Mouse (Mus musculus) macrophage (primary cell): ENCODE results near the gene Usp32. TPM values are rescaled to one million over a fixed set of nuclear protein-coding genes. Genes with fewer than 3 reads are reported as not detected.

Source experiments
- H3K27ac ChIP-seq: fragments of 350-480 bp; formaldehyde crosslinking; 2 replicates; pipeline ENCODE4 v1.9.0; 2021
- H3K36me3 ChIP-seq: fragments of 350-480 bp; formaldehyde crosslinking; 2 replicates; pipeline ENCODE4 v1.9.0; 2021; ENCODE audit errors: inconsistent target
- H3K4me3 ChIP-seq: fragments of 350-480 bp; formaldehyde crosslinking; 2 replicates; pipeline ENCODE4 v1.9.0; 2021; ENCODE audit errors: inconsistent target
- H3K79me2 ChIP-seq: fragments of 350-480 bp; formaldehyde crosslinking; 2 replicates; pipeline ENCODE4 v1.9.0; 2021; ENCODE audit errors: inconsistent target
- WGBS: methylation state at CpG from one replicate; pipeline ENCODE4 v1.1.7; 2026; ENCODE audit warnings: inconsistent platforms; ENCODE audit not compliant: missing documents; 5-methylcytosine and 5-hydroxymethylcytosine counted together
- polyA plus RNA-seq: library from polyadenylated mRNA; stranded (reverse); fragments of 250-400 nt; gene quantifications from 3 replicates; pipeline ENCODE4 v1.2.4, GENCODE M21; 2018; ENCODE audit warnings: inconsistent platforms

The Usp32 gene
- polyA plus RNA-seq, 1 experiment from 2014 or later, result 20.3 TPM

- Histone ChIP-seq H3K79me2 (no peaks in the 10 kb centered on the region), H3K36me3 (no peaks in the 10 kb centered on the region), H3K4me3 (no peak overlapping the region), H3K27ac (no peak overlapping the region)
- 56% methylated on average over 5 of the region's 5 CpGs for WGBS
Measured at GRCm38 (mm10) chr11:84959181-84959580, 180.8 kb downstream of the Usp32 start.

GRCm38 (mm10) chr11:84958271-84958630 is 181.7 kb downstream of the Usp32 start:
- Histone ChIP-seq H3K79me2 (no peaks in the 10 kb centered on the region), H3K27ac (no peak overlapping the region), H3K36me3 (no peaks in the 10 kb centered on the region), H3K4me3 (no peak overlapping the region)
- 10% methylated on average over 11 of the region's 11 CpGs for WGBS

GRCm38 (mm10) chr11:84957591-84958270 is 182.2 kb downstream of the Usp32 start, which contains the start of gene Car4:
TSS of gene Car4 (plus strand) at chr11:84957786.
- 7% methylated on average over 49 of the region's 49 CpGs for WGBS
- H3K27ac ChIP-seq, result no peak within 1 kb of the TSS
- H3K4me3 ChIP-seq, result no peak within 1 kb of the TSS
- H3K79me2 ChIP-seq, result no peaks in the 10 kb centered on the region
- H3K36me3 ChIP-seq, result no peaks in the 10 kb centered on the region

GRCm38 (mm10) chr11:84957171-84957570 is 182.8 kb downstream of the Usp32 start:
- Histone ChIP-seq H3K4me3 (no peak overlapping the region), H3K79me2 (no peaks in the 10 kb centered on the region), H3K36me3 (no peaks in the 10 kb centered on the region), H3K27ac (no peak overlapping the region)
- WGBS, result 10% methylated on average over 15 of the region's 15 CpGs

DNA sequence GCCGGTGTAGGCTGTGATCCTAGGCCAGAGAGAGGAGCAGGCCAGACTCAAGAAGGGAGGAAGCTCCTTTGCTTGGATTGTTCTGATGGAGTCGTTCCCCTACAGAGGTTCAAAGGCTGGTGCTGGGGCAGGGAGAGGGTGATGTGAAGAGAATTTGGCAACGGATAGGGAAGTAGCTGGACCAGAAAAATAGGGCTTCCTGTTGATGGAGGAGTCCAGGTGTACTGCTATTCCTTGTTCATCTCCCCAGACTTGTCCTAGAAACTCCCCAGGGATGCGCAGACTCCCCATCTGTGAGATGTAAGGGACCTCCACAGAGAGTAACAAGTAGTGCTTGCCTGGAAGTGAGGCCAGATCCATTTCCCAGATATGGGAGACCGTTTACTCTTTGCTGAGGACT is 183.6 kb downstream of the Usp32 start:
- H3K4me3 ChIP-seq, result no peak overlapping the region
- no peaks in the 10 kb centered on the region for H3K79me2 ChIP-seq
- H3K27ac ChIP-seq, result no peak overlapping the region
- WGBS, result 27% methylated on average over 5 of the region's 5 CpGs
- H3K36me3 ChIP-seq, result no peaks in the 10 kb centered on the region

- Histone ChIP-seq H3K79me2 (no peaks in the 10 kb centered on the region), H3K27ac (no peak overlapping the region), H3K4me3 (no peak overlapping the region), H3K36me3 (no peaks in the 10 kb centered on the region)
- WGBS, result 53% methylated on average over 2 of the region's 2 CpGs
Measured at GRCm38 (mm10) chr11:84952611-84953010, 187.3 kb downstream of the Usp32 start.

- H3K4me3 ChIP-seq, result no peak overlapping the region
- WGBS, result 62% methylated on average over 3 of the region's 3 CpGs
- no peaks in the 10 kb centered on the region for H3K36me3 ChIP-seq
- H3K27ac ChIP-seq, result no peak overlapping the region
- no peaks in the 10 kb centered on the region for H3K79me2 ChIP-seq
Measured at GRCm38 (mm10) chr11:84948526-84948925, 191.4 kb downstream of the Usp32 start.

GRCm38 (mm10) chr11:84948114-84948513 is 191.8 kb downstream of the Usp32 start:
- Histone ChIP-seq H3K27ac (no peak overlapping the region), H3K36me3 (no peaks in the 10 kb centered on the region), H3K4me3 (no peak overlapping the region), H3K79me2 (no peaks in the 10 kb centered on the region)
- WGBS, result 56% methylated on average over 2 of the region's 3 CpGs

DNA sequence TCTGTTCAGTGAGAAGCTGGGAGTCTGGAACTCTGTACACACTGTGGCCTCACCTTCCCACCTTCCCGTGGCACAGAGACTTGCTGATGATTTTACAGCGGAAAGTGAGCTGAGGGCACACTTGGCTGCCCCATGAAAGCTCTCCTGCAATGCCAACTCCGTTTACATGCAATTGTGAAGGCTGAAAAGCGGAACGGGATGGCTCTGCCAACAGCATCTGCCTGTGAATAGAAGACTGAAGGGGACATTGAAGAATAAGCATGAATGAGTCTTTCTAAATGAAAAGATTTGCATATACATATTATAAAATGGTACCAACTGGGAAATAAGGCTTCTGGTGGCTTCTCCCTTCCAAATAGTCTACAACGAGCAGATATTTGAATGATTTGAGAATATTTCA is 192.8 kb downstream of the Usp32 start:
- Histone ChIP-seq H3K36me3 (no peaks in the 10 kb centered on the region), H3K79me2 (no peaks in the 10 kb centered on the region), H3K4me3 (no peak overlapping the region), H3K27ac (no peak overlapping the region)
- 80% methylated on average over 6 of the region's 6 CpGs for WGBS

- no peak overlapping the region for H3K27ac ChIP-seq
- H3K36me3 ChIP-seq, result no peaks in the 10 kb centered on the region
- WGBS, result 79% methylated on average over 3 of the region's 3 CpGs
- H3K4me3 ChIP-seq, result no peak overlapping the region
- H3K79me2 ChIP-seq, result no peaks in the 10 kb centered on the region
Measured at GRCm38 (mm10) chr11:84945841-84946240, 194.1 kb downstream of the Usp32 start.

GRCm38 (mm10) chr11:84944639-84945435 is 195.1 kb downstream of the Usp32 start:
- H3K36me3 ChIP-seq, result no peaks in the 10 kb centered on the region
- no peaks in the 10 kb centered on the region for H3K79me2 ChIP-seq
- 16% methylated on average over 11 of the region's 12 CpGs for WGBS
- H3K4me3 ChIP-seq, result no peak overlapping the region
- H3K27ac ChIP-seq, result no peak overlapping the region

DNA sequence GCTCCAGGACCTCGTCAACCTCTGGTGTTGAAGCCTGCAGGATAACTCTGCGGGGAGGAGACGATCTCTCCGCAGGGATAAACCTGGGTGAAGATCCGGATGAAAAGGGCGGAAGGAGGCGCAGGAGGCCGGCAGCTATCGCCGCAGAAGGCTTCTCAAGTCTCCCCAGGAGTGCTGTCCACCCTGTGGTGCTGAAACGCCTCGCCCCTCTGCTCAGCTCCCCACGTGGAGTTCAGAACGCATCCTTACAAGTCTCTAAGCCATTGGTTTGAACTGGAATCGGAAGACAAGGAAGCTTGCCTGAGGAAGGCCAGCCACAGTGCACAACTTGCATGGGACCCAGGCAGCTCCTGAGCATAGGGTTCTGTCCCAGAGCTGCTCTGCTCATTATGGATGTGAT is 196.0 kb downstream of the Usp32 start:
- Histone ChIP-seq H3K79me2 (no peaks in the 10 kb centered on the region), H3K27ac (no peak overlapping the region), H3K4me3 (no peak overlapping the region), H3K36me3 (no peaks in the 10 kb centered on the region)
- 3% methylated on average over 15 of the region's 15 CpGs for WGBS

- no peaks in the 10 kb centered on the region for H3K79me2 ChIP-seq
- no peak overlapping the region for H3K4me3 ChIP-seq
- no peak overlapping the region for H3K27ac ChIP-seq
- no peaks in the 10 kb centered on the region for H3K36me3 ChIP-seq
- WGBS, result 86% methylated on average over 10 of the region's 10 CpGs
Measured at GRCm38 (mm10) chr11:84940140-84940539, 199.8 kb downstream of the Usp32 start.

- Histone ChIP-seq H3K79me2 (no peaks in the 10 kb centered on the region), H3K36me3 (no peaks in the 10 kb centered on the region)
- WGBS, result 70% methylated on average over 8 of the region's 8 CpGs
Measured at GRCm38 (mm10) chr11:84939508-84940053, 200.4 kb downstream of the Usp32 start.

More at GRCm38 (mm10) chr11:84939508-84940053, 200.4 kb downstream of the Usp32 start:
- Histone ChIP-seq H3K4me3 (no peak overlapping the region), H3K27ac (no peak overlapping the region)
